Mouse (Mus musculus): ENCODE measurements at regions not wholly inside any gene's neighbourhood (a gene's known extent, or its start where the extent isn't known, plus 50 kb on each side); places are given as distances from the start of the nearest gene placed in this dataset.

DNA sequence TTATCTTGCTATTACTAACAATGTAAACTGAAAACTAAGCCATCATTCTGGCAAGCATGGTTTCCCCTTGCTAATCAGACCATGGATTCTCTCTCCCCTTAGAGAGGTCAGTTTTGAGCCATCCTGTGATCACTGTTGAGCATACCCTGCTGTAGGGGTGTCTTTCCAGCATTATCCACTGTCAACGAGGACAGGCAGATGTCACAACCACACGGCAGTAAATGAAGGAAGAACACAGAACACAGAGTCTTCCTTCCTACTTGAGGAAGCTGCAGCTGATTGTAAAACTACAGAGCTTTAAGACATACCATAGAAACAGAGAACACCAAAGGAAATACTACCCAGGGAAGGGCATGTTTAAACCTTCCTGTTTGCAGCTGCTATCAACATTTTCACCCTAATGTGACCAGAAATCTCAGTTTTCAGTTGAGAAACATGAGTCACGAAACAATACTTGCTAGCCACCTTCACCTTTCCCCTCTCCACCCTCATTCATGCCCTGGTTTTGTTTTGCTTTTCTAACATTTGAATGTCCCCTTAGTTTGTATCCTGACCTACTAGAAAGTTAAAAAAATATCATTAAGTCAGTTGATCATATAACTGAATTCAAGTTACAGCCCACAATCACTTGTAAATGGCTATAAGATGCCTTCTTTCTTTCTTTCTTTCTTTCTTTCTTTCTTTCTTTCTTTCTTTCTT lies 356.8 kb upstream of the Cited2 start:
- WGBS (ENCODE audit: insufficient replicate concordance), result 29% methylated on average over 3 of the region's 3 CpGs
- DNase-seq (ENCODE audit: low read depth in 3 of 3, low spot score in 3 of 3) (no peak), ATAC-seq (ENCODE audit: insufficient read depth) (no peak)
- Histone ChIP-seq H3K9me3 (ENCODE audit: control insufficient read depth, low read length) (no peaks in the 10 kb centered on the region), H3K27me3 (ENCODE audit: control insufficient read depth, insufficient read depth, low read length) (no peaks in the 10 kb centered on the region), H3K36me3 (replicated peaks; ENCODE audit: control insufficient read depth, insufficient read depth, low read depth) (no peaks in the 10 kb centered on the region), H3K4me3 (ENCODE audit: insufficient read depth in 1 of 2, low read depth in 2 of 2, low read length in 2 of 2) (no peak overlapping the region), H3K4me1 (replicated peaks; ENCODE audit: control insufficient read depth in 2 of 2, insufficient read depth in 2 of 2, low read length in 1 of 2) (no peaks in the 10 kb centered on the region), H3K27ac (no peak overlapping the region), H3K9ac (replicated peaks) (no peak overlapping the region), H3K4me2 (ENCODE audit: low read depth) (no peak overlapping the region)
- no peak for TF ChIP-seq CTCF (IDR thresholded peaks at IDR 0.05; ENCODE audit: low read depth)

DNA sequence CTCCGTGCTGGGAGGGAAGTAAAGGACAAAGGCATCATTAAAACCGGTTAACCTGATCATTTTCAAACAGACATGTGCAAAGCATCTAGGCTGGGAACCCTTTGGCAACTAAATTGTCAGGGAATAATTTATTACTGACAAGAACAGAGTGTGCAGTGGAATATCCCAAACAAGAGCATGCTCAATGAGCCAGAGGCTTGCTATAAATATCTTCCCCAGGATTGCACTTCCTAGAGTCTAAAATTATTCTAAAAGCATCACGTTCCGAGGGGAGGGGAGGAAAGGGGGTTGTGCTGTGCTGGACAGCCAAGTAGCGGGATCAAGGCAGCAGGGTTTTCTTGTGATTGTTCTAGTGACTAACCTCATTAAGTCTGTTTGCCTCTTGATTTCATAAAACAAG lies 356.0 kb upstream of the Cited2 start:
- H3K27ac ChIP-seq, result no peak overlapping the region
- no peak for ATAC-seq (ENCODE audit: insufficient read depth)
- H3K36me3 ChIP-seq (replicated peaks; ENCODE audit: control insufficient read depth, insufficient read depth, low read depth), result no peaks in the 10 kb centered on the region
- no peak overlapping the region for H3K4me2 ChIP-seq (ENCODE audit: low read depth)
- no peak for DNase-seq (ENCODE audit: low read depth in 3 of 3, low spot score in 3 of 3)
- 38% methylated on average over 5 of the region's 5 CpGs for WGBS (ENCODE audit: insufficient replicate concordance)
- no peaks in the 10 kb centered on the region for H3K4me1 ChIP-seq (replicated peaks; ENCODE audit: control insufficient read depth in 2 of 2, insufficient read depth in 2 of 2, low read length in 1 of 2)
- TF ChIP-seq CTCF (IDR thresholded peaks at IDR 0.05; ENCODE audit: low read depth), result no peak
- no peak for TF ChIP-seq EP300 (IDR thresholded peaks at IDR 0.05; ENCODE audit: low read depth)
- H3K9me3 ChIP-seq (ENCODE audit: control insufficient read depth, low read length), result no peaks in the 10 kb centered on the region
- no peak overlapping the region for H3K4me3 ChIP-seq (ENCODE audit: insufficient read depth in 1 of 2, low read depth in 2 of 2, low read length in 2 of 2)
- H3K27me3 ChIP-seq (ENCODE audit: control insufficient read depth, insufficient read depth, low read length), result no peaks in the 10 kb centered on the region
- H3K9ac ChIP-seq (replicated peaks), result no peak overlapping the region

DNA sequence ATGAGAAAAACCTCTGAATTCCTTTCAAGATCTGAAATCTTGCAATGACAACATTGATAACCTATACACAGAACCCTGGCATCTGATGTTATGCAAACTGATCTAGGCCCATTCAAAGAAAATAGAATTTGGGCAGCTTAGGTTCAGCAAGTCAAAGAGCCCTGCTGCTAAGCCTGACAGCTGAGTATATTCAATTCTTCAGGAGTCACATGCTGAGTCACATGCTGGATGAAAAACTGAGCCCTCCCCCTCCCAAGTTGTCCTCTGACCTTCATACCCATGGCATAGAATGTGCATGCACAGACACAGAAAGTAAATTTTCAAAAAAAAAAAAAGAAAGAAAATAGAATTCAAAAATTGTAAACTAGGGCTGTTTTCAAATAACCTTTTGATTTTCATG lies 355.6 kb upstream of the Cited2 start:
- H3K36me3 ChIP-seq (replicated peaks; ENCODE audit: control insufficient read depth, insufficient read depth, low read depth), result no peaks in the 10 kb centered on the region
- ATAC-seq (ENCODE audit: insufficient read depth) (no peak), DNase-seq (ENCODE audit: low read depth in 3 of 3, low spot score in 3 of 3) (no peak)
- H3K27ac ChIP-seq, result no peak overlapping the region
- no peak overlapping the region for H3K4me2 ChIP-seq (ENCODE audit: low read depth)
- H3K4me3 ChIP-seq (ENCODE audit: insufficient read depth in 1 of 2, low read depth in 2 of 2, low read length in 2 of 2), result no peak overlapping the region
- H3K4me1 ChIP-seq (replicated peaks; ENCODE audit: control insufficient read depth in 2 of 2, insufficient read depth in 2 of 2, low read length in 1 of 2), result no peaks in the 10 kb centered on the region
- no peaks in the 10 kb centered on the region for H3K27me3 ChIP-seq (ENCODE audit: control insufficient read depth, insufficient read depth, low read length)
- no peak for TF ChIP-seq CTCF (IDR thresholded peaks at IDR 0.05; ENCODE audit: low read depth)
- no peak for TF ChIP-seq EP300 (IDR thresholded peaks at IDR 0.05; ENCODE audit: low read depth)
- H3K9me3 ChIP-seq (ENCODE audit: control insufficient read depth, low read length), result no peaks in the 10 kb centered on the region
- H3K9ac ChIP-seq (replicated peaks), result no peak overlapping the region

DNA sequence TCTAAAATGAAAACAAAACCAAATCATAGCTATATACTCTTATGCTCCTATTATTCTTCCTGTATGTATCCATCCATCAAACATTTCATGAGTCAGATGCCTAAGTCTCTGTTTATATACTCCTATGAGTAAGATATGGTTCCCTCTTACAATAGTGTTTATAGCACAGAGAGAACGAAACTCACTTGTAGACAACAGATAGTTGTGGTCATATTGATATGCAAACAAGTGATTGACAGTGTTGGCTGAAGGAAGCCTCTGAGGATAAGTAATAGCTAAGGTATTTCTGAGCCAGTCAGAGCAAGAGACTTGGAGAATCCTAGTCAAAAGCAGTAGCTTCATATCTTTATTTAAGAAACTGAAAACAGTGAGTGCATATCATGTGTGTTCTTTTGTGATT lies 354.4 kb upstream of the Cited2 start:
- H3K4me1 ChIP-seq (replicated peaks; ENCODE audit: control insufficient read depth in 2 of 2, insufficient read depth in 2 of 2, low read length in 1 of 2), result no peaks in the 10 kb centered on the region
- no peaks in the 10 kb centered on the region for H3K27me3 ChIP-seq (ENCODE audit: control insufficient read depth, insufficient read depth, low read length)
- H3K4me3 ChIP-seq (ENCODE audit: insufficient read depth in 1 of 2, low read depth in 2 of 2, low read length in 2 of 2), result no peak overlapping the region
- ATAC-seq (ENCODE audit: insufficient read depth) (no peak), DNase-seq (ENCODE audit: low read depth in 3 of 3, low spot score in 3 of 3) (no peak)
- no peaks in the 10 kb centered on the region for H3K36me3 ChIP-seq (replicated peaks; ENCODE audit: control insufficient read depth, insufficient read depth, low read depth)
- H3K27ac ChIP-seq, result no peak overlapping the region
- WGBS (ENCODE audit: insufficient replicate concordance), result 45% methylated on average over 1 of the region's 1 CpGs
- TF ChIP-seq EP300 (IDR thresholded peaks at IDR 0.05; ENCODE audit: low read depth) (no peak), CTCF (IDR thresholded peaks at IDR 0.05; ENCODE audit: low read depth) (no peak)
- H3K9me3 ChIP-seq (ENCODE audit: control insufficient read depth, low read length), result no peaks in the 10 kb centered on the region
- H3K4me2 ChIP-seq (ENCODE audit: low read depth), result no peak overlapping the region
- no peak overlapping the region for H3K9ac ChIP-seq (replicated peaks)

DNA sequence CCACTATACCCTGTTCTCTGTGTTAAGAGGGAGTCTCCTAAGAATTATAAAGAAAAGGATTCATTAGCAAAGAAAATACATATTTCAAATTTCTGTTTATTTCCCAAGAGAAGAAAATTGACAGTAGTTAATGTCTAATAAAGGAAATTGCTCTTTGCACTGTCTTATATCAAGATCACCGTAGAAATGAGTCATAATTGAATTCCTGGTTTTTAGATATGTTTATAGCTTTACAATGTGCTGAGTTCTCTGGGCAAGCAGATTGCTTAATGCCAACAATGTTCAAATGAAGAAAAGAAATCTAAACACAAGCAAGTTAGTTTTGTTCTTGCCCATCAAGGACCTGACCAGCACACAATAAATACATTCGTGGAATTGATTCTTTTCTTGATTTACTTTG lies 350.1 kb upstream of the Cited2 start:
- TF ChIP-seq CTCF (IDR thresholded peaks at IDR 0.05; ENCODE audit: low read depth) (no peak), EP300 (IDR thresholded peaks at IDR 0.05; ENCODE audit: low read depth) (no peak)
- no peaks in the 10 kb centered on the region for H3K4me1 ChIP-seq (replicated peaks; ENCODE audit: control insufficient read depth in 2 of 2, insufficient read depth in 2 of 2, low read length in 1 of 2)
- H3K9me3 ChIP-seq (ENCODE audit: control insufficient read depth, low read length), result no peaks in the 10 kb centered on the region
- H3K4me3 ChIP-seq (ENCODE audit: insufficient read depth in 1 of 2, low read depth in 2 of 2, low read length in 2 of 2), result no peak overlapping the region
- DNase-seq (ENCODE audit: low read depth in 3 of 3, low spot score in 3 of 3) (no peak), ATAC-seq (ENCODE audit: insufficient read depth) (no peak)
- H3K27me3 ChIP-seq (ENCODE audit: control insufficient read depth, insufficient read depth, low read length), result no peaks in the 10 kb centered on the region
- H3K36me3 ChIP-seq (replicated peaks; ENCODE audit: control insufficient read depth, insufficient read depth, low read depth), result no peaks in the 10 kb centered on the region
- H3K4me2 ChIP-seq (ENCODE audit: low read depth), result no peak overlapping the region
- H3K27ac ChIP-seq, result no peak overlapping the region
- 58% methylated on average over 2 of the region's 2 CpGs for WGBS (ENCODE audit: insufficient replicate concordance)
- no peak overlapping the region for H3K9ac ChIP-seq (replicated peaks)

Data from liver, embryonic 14.5 days (tissue).